Mouse (Mus musculus) CH12.LX (cell line): ENCODE measurements around the gene Rgs7.

Source experiments
- CTCF ChIP-seq, 2 experiments: IDR thresholded peaks in 1 of 2; conservative IDR thresholded peaks in 1 of 2; 2 replicates each; pipeline ENCODE4 v1.5.1; 2011 to 2012; ENCODE audit warnings: low read depth in 2 of 2, low read length in 2 of 2, improper control_type of control experiment in 1 of 2, inconsistent platforms in 1 of 2, mild to moderate bottlenecking in 1 of 2, moderate library complexity in 1 of 2
- JUN ChIP-seq: IDR thresholded peaks from 2 replicates; pipeline ENCODE4 v1.6.1; 2011; ENCODE audit warnings: low read depth, mild to moderate bottlenecking, low read length, improper control_type of control experiment, moderate library complexity; ENCODE audit not compliant: insufficient read depth
- MAFK ChIP-seq: IDR thresholded peaks from 2 replicates; pipeline ENCODE4 v1.6.1; 2011; ENCODE audit warnings: low read length, improper control_type of control experiment; ENCODE audit not compliant: insufficient replicate concordance
- TBP ChIP-seq: conservative IDR thresholded peaks from 2 replicates; pipeline ENCODE4 v1.6.1; 2011; ENCODE audit warnings: low read depth, low read length, improper control_type of control experiment
- USF2 ChIP-seq: conservative IDR thresholded peaks from 2 replicates; pipeline ENCODE4 v1.6.1; 2011; ENCODE audit warnings: low read depth, low read length, improper control_type of control experiment
- ZC3H11A ChIP-seq: IDR thresholded peaks from 2 replicates; pipeline ENCODE4 v1.6.1; 2012; ENCODE audit warnings: low read depth, mild to moderate bottlenecking, inconsistent platforms, low read length, improper control_type of control experiment

DNA sequence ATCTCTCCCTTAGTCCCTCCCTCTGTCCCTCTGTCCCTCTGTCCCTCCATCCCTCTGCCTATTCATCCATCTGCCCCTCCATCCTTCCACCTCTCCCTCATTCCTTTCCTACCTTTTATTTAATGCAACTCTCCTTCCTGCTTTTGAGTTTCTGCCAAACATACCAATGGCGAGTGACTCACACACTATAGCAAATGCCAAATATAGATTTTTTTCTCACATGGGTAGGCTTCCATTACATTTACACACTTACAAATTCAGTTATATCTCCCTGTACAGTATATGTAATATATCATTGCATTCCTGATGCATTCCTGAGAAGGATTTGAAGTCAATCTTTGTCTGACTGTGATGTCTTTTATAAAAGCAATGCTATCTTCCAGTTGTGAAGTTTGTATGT, 202.2 kb downstream of the Rgs7 start:
- TF ChIP-seq CTCF (conservative IDR thresholded peaks at IDR 0.05 in 1 of 2, IDR thresholded peaks at IDR 0.05 in 1 of 2; ENCODE audit: low read depth in 2 of 2, low read length in 2 of 2) (no peak), USF2 (no peak), JUN (no peak), MAFK (no peak), TBP (no peak), ZC3H11A (no peak)
